Mouse (Mus musculus): ENCODE measurements around the gene Lpp. TPM values are rescaled to one million over a fixed set of nuclear protein-coding genes. Genes with fewer than 3 reads are reported as not detected.

Lpp gene
- total and polyA plus RNA-seq, 3 experiments, result 0.64 to 1.2 (median 0.68) TPM

DNA sequence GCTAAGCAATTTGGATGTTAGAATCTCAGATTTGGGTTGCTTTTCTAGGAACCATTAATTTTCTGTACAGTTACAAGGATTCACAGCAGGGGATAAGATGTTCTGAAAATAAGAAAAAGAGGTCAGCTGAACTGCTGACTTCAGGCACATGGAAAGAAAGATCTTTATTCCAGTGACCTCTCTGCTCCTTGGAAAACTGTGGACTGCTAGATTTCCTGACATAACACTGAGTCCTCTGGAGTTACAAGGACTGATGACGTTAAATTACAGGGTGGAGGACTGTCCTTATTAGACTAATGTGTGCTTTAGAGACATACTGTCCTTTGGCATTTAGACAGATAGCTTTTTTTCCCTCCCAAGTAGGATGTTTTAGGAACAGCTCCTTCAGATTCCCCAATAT is 77.3 kb downstream of the Lpp start:
- H3K4me2 ChIP-seq (ENCODE audit: insufficient read depth, low read depth, poor library complexity, severe bottlenecking), result no peak overlapping the region
- H3K27me3 ChIP-seq (replicated peaks), result peaks cover 2% of the 10 kb centered on the region
- no peaks in the 10 kb centered on the region for H3K36me3 ChIP-seq (replicated peaks in 1 of 2; ENCODE audit: control insufficient read depth in 1 of 2, insufficient read depth in 1 of 2, low read length in 1 of 2)
- no peak for TF ChIP-seq EP300 (IDR thresholded peaks at IDR 0.05; ENCODE audit: low read length)
- no peak for TF ChIP-seq TBP (conservative IDR thresholded peaks at IDR 0.05; ENCODE audit: low read depth, low read length)
- no peak overlapping the region for H3K27ac ChIP-seq (ENCODE audit: insufficient read depth, low read depth)
- H3K9me3 ChIP-seq (replicated peaks; ENCODE audit: low read length), result no peaks in the 10 kb centered on the region
- no peak overlapping the region for H3K4me3 ChIP-seq (replicated peaks in 1 of 3; ENCODE audit: low read depth in 2 of 3, low read length in 2 of 3, poor library complexity in 1 of 3)
- DNase-seq (ENCODE audit: extremely low read depth), result no peak
- H3K9ac ChIP-seq (ENCODE audit: insufficient read depth, low read depth), result no peak overlapping the region
- dilution Hi-C loops (cut with MboI; ENCODE audit: extremely low pct_ligation_motif_present, extremely low pct_unique_long_range_greater_than_20kb, low sequenced_read_pairs), result no loop called here
- H3K79me2 ChIP-seq (replicated peaks; ENCODE audit: control insufficient read depth, extremely low read depth, insufficient read depth, poor library complexity, severe bottlenecking), result no peaks in the 10 kb centered on the region
- in situ Hi-C loops (cut with MboI; ENCODE audit: low pct_ligation_motif_present, low pct_unique_long_range_greater_than_20kb, low sequenced_read_pairs), result no loop called here
- peaks cover 4 to 17% of the 10 kb centered on the region in 2 experiments; a peak in 3 of 4 replicates for H3K4me1 ChIP-seq (ENCODE audit: control insufficient read depth in 1 of 2, insufficient read depth in 2 of 2)

GRCm38 (mm10) chr16:24471029-24471428 is 77.7 kb downstream of the Lpp start:
- Histone ChIP-seq H3K4me1 (ENCODE audit: control insufficient read depth in 1 of 2, insufficient read depth in 2 of 2) (peaks cover 4 to 21% of the 10 kb centered on the region in 2 experiments; a peak in 3 of 4 replicates), H3K9me3 (replicated peaks; ENCODE audit: low read length) (no peaks in the 10 kb centered on the region), H3K9ac (ENCODE audit: insufficient read depth, low read depth) (no peak overlapping the region), H3K27me3 (replicated peaks) (peaks cover 2% of the 10 kb centered on the region), H3K36me3 (replicated peaks in 1 of 2; ENCODE audit: control insufficient read depth in 1 of 2, insufficient read depth in 1 of 2, low read length in 1 of 2) (no peaks in the 10 kb centered on the region), H3K27ac (ENCODE audit: insufficient read depth, low read depth) (no peak overlapping the region), H3K4me3 (replicated peaks in 1 of 3; ENCODE audit: low read depth in 2 of 3, low read length in 2 of 3, poor library complexity in 1 of 3) (no peak overlapping the region), H3K79me2 (replicated peaks; ENCODE audit: control insufficient read depth, extremely low read depth, insufficient read depth, poor library complexity, severe bottlenecking) (no peaks in the 10 kb centered on the region), H3K4me2 (ENCODE audit: insufficient read depth, low read depth, poor library complexity, severe bottlenecking) (no peak overlapping the region)
- DNase-seq (ENCODE audit: extremely low read depth), result no peak
- TF ChIP-seq CTCF (conservative IDR thresholded peaks at IDR 0.05 in 1 of 2, IDR thresholded peaks at IDR 0.05 in 1 of 2; ENCODE audit: low read depth in 2 of 2, low read length in 2 of 2), result no peak
- no peak for TF ChIP-seq NELFE (IDR thresholded peaks at IDR 0.05; ENCODE audit: low read depth, low read length)
- no peak for TF ChIP-seq EP300 (IDR thresholded peaks at IDR 0.05; ENCODE audit: low read length)
- no peak for TF ChIP-seq CHD1 (IDR thresholded peaks at IDR 0.05; ENCODE audit: low read depth, low read length)
- no peak for TF ChIP-seq BHLHE40 (IDR thresholded peaks at IDR 0.05; ENCODE audit: low read depth, low read length)
- no peak for TF ChIP-seq RAD21 (IDR thresholded peaks at IDR 0.05; ENCODE audit: low read depth, low read length)
- no peak for TF ChIP-seq MAZ (IDR thresholded peaks at IDR 0.05; ENCODE audit: low read depth, low read length)
- TF ChIP-seq ZMIZ1 (IDR thresholded peaks at IDR 0.05; ENCODE audit: low read depth, low read length), result no peak
- in situ Hi-C loops (cut with MboI; ENCODE audit: low pct_ligation_motif_present, low pct_unique_long_range_greater_than_20kb, low sequenced_read_pairs) (no loop called here), dilution Hi-C loops (cut with MboI; ENCODE audit: extremely low pct_ligation_motif_present, extremely low pct_unique_long_range_greater_than_20kb, low sequenced_read_pairs) (no loop called here)

- Histone ChIP-seq H3K27ac (ENCODE audit: insufficient read depth, low read depth) (no peak overlapping the region), H3K36me3 (replicated peaks in 1 of 2; ENCODE audit: control insufficient read depth in 1 of 2, insufficient read depth in 1 of 2, low read length in 1 of 2) (no peaks in the 10 kb centered on the region), H3K9me3 (replicated peaks; ENCODE audit: low read length) (no peaks in the 10 kb centered on the region), H3K27me3 (replicated peaks) (peaks cover 2% of the 10 kb centered on the region), H3K4me3 (replicated peaks in 1 of 3; ENCODE audit: low read depth in 2 of 3, low read length in 2 of 3, poor library complexity in 1 of 3) (no peak overlapping the region), H3K9ac (ENCODE audit: insufficient read depth, low read depth) (no peak overlapping the region), H3K4me1 (ENCODE audit: control insufficient read depth in 1 of 2, insufficient read depth in 2 of 2) (peaks cover 4 to 24% of the 10 kb centered on the region in 2 experiments; a peak in 3 of 4 replicates), H3K4me2 (ENCODE audit: insufficient read depth, low read depth, poor library complexity, severe bottlenecking) (no peak overlapping the region), H3K79me2 (replicated peaks; ENCODE audit: control insufficient read depth, extremely low read depth, insufficient read depth, poor library complexity, severe bottlenecking) (no peaks in the 10 kb centered on the region)
- no peak for TF ChIP-seq USF1 (IDR thresholded peaks at IDR 0.05; ENCODE audit: low read depth, low read length)
- no peak for TF ChIP-seq MXI1 (IDR thresholded peaks at IDR 0.05; ENCODE audit: low read depth, low read length)
- TF ChIP-seq GABPA (IDR thresholded peaks at IDR 0.05; ENCODE audit: insufficient replicate concordance, low read depth, low read length), result no peak
- TF ChIP-seq JUND (conservative IDR thresholded peaks at IDR 0.05; ENCODE audit: low read depth, low read length), result no peak
- no peak for TF ChIP-seq E2F4 (IDR thresholded peaks at IDR 0.05; ENCODE audit: insufficient replicate concordance, low read depth, low read length)
- no peak for TF ChIP-seq TBP (conservative IDR thresholded peaks at IDR 0.05; ENCODE audit: low read depth, low read length)
- TF ChIP-seq IRF4 (IDR thresholded peaks at IDR 0.05; ENCODE audit: low read depth, low read length), result no peak
- TF ChIP-seq SMC3 (IDR thresholded peaks at IDR 0.05; ENCODE audit: low read depth, low read length), result no peak
- no peak for TF ChIP-seq ZKSCAN1 (IDR thresholded peaks at IDR 0.05; ENCODE audit: borderline replicate concordance, low read depth, low read length)
- no peak for TF ChIP-seq ZNF384 (IDR thresholded peaks at IDR 0.05; ENCODE audit: low read depth, low read length)
- no peak for TF ChIP-seq SIN3A (IDR thresholded peaks at IDR 0.05; ENCODE audit: low read length)
- no peak for TF ChIP-seq POLR2A (IDR thresholded peaks at IDR 0.05; ENCODE audit: low read depth, low read length)
- TF ChIP-seq ELF1 (IDR thresholded peaks at IDR 0.05; ENCODE audit: low read depth, low read length), result no peak
- TF ChIP-seq CTCF (conservative IDR thresholded peaks at IDR 0.05 in 1 of 2, IDR thresholded peaks at IDR 0.05 in 1 of 2; ENCODE audit: low read depth in 2 of 2, low read length in 2 of 2), result no peak
- TF ChIP-seq KAT2A (IDR thresholded peaks at IDR 0.05; ENCODE audit: insufficient replicate concordance, low read length), result no peak
- no peak for TF ChIP-seq ZC3H11A (IDR thresholded peaks at IDR 0.05; ENCODE audit: low read depth, low read length)
- dilution Hi-C loops (cut with MboI; ENCODE audit: extremely low pct_ligation_motif_present, extremely low pct_unique_long_range_greater_than_20kb, low sequenced_read_pairs), result no loop called here
- DNase-seq (ENCODE audit: extremely low read depth), result no peak
- in situ Hi-C loops (cut with MboI; ENCODE audit: low pct_ligation_motif_present, low pct_unique_long_range_greater_than_20kb, low sequenced_read_pairs), result no loop called here
Measured at GRCm38 (mm10) chr16:24471801-24472200, 78.5 kb downstream of the Lpp start.

All from CH12.LX (cell line).